Mouse (Mus musculus): ENCODE measurements around the gene Mpdu1. TPM values are rescaled to one million over a fixed set of nuclear protein-coding genes. Genes with fewer than 3 reads are reported as not detected.

Mpdu1 gene
- not detected in 2 replicates for polyA plus RNA-seq (2012; ENCODE audit: insufficient read depth, insufficient read length, low replicate concordance, missing spikeins)

DNA sequence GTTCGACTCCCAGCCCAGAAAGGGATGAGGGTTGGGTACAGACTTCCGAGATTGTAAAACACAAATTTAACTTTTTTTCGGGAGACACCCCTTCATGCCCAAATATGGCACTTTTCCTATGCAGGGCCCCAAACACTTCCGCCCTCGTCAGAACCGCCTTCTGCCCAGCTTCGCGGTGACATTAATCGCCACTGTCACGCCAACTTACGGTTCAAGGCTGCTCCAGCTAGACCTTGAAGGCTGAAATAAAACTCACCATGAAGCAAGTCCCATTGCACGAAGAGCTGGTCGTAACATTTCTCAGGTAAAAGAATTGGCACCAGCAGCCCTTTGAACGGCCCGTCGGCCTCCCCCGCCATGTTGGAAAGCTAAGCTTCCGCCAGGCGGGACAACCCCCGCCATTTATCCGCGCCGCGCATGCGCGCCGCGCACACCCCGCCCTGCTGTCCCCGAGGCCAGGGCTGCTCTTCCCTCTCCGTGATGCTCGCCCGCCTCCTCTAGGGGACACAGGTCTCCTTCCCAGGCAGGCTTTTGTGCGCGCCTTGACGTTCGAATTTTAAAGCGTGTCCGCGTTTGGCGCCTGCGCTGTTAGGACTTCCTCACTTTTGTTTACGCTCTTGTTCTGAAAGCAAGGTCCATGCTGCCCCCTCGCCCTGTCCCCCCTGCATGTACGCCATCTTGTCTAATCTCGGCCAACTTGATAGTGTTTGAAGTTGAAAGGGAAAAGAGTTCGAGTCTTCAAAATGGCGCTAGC, at the start of gene Mpdu1:
Gene Mpdu1, minus strand, starts transcription at position 430 of the 754 bp plus-strand sequence.
- TF ChIP-seq POLR2A (IDR thresholded peaks at IDR 0.05; ENCODE audit: insufficient read depth, low read depth, low read length), result peak; percentile 85
- TF ChIP-seq CTCF (IDR thresholded peaks at IDR 0.05; ENCODE audit: insufficient read depth, low read depth, low read length), result no peak
- under 1% methylated on average over 48 of the region's 48 CpGs for WGBS
- peak within 1 kb of the TSS; percentile 96 for H3K27ac ChIP-seq (ENCODE audit: insufficient read depth, low read depth, low read length)
- peak within 1 kb of the TSS; percentile 69 for H3K4me3 ChIP-seq (ENCODE audit: insufficient read depth, low read depth, low read length)
- peaks cover 4% of the 10 kb centered on the region for H3K4me1 ChIP-seq (ENCODE audit: control insufficient read depth, insufficient read depth, low read length)

DNA sequence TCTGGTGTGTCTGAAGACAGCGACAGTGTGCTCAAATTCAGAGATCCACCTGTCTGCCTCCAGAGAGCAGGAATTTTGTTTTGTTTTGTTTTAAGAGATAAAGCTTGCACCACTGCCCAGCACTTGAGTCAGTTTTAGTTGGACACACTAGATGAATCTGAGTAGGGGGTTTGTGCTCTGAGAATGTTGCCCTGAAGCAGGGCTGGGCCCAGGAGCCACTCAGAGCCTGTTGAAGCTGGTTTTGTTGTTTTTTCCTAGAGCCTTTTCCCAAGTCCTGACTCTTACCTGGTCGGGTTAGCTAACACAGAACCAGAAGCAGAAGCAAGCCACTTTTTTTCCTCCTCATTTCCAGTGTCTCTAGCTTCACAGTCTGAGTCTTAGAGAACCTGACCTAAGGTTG, 48.6 kb upstream of the Mpdu1 start:
- Histone ChIP-seq H3K4me1 (ENCODE audit: control insufficient read depth, insufficient read depth, low read length) (peaks cover 6% of the 10 kb centered on the region), H3K4me3 (ENCODE audit: insufficient read depth, low read depth, low read length) (no peak overlapping the region), H3K27ac (ENCODE audit: insufficient read depth, low read depth, low read length) (no peak overlapping the region)
- 91% methylated on average over 2 of the region's 2 CpGs for WGBS
- no peak for TF ChIP-seq CTCF (IDR thresholded peaks at IDR 0.05; ENCODE audit: insufficient read depth, low read depth, low read length)
- TF ChIP-seq POLR2A (IDR thresholded peaks at IDR 0.05; ENCODE audit: insufficient read depth, low read depth, low read length), result no peak

DNA sequence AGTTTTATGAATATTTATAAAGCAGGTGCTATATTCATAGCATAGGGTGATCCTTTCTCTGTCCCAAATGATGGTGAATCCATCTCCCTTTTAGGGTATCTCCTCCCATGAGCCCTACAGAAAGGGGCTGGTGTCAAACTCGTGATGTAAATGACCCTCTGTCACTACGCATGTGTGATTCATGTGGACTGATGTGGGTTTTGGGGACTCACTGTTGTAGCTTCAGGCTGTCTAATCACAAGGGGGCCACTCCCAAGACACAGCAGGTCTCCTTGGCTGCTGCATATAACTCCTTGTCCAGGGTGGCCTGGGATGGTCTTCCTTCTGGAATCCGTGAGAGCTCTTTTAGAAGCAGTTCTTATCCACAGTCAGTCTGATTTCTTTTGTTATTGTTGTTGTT, 48.0 kb upstream of the Mpdu1 start:
- no peak overlapping the region for H3K4me3 ChIP-seq (ENCODE audit: insufficient read depth, low read depth, low read length)
- peaks cover 6% of the 10 kb centered on the region for H3K4me1 ChIP-seq (ENCODE audit: control insufficient read depth, insufficient read depth, low read length)
- no peak overlapping the region for H3K27ac ChIP-seq (ENCODE audit: insufficient read depth, low read depth, low read length)
- 85% methylated on average over 3 of the region's 3 CpGs for WGBS
- TF ChIP-seq CTCF (IDR thresholded peaks at IDR 0.05; ENCODE audit: insufficient read depth, low read depth, low read length) (no peak), POLR2A (IDR thresholded peaks at IDR 0.05; ENCODE audit: insufficient read depth, low read depth, low read length) (no peak)

DNA sequence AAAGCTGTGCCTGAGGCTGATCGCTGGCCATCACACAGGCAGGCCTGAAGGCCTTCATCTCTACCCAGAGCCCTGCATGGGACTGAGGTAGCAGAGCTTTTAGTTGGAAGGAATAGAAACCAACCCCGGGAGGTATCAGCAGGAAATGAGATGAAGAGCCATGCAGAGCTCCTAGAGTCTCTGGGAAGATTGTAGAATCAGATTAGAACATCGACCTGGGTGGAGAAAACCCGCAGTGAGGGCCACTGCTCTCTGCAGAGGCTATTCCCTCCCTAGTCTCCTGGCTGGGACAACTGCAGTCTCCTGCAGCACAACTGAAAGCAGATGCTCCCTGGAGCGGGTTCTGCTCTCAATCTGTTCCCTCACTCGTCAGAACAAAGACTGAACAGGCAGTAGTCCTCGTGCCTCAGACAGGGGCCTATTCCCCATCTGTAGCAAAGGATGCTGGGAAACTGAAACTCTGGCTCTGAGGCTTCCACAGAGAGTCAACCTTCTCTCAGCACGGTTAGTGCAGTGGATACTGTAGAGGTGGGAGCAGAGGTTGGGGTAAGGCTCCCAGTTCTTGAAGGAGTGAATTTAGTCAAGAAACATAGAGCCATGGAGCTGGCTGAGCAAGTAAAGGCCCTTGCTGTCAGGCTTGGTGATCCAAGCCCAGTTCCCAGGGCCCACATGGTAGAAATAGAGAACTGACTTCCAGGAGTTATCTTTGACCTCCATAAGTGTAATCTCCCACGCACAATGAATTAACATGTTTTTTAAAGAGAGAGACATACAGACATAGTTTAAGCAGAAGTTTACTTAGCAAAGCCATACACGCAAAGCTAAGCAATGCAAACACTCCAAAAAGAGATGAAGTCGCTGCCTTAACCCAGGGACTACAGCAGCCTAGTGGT, 47.4 kb upstream of the Mpdu1 start:
- H3K4me1 ChIP-seq (ENCODE audit: control insufficient read depth, insufficient read depth, low read length), result peaks cover 6% of the 10 kb centered on the region
- H3K27ac ChIP-seq (ENCODE audit: insufficient read depth, low read depth, low read length), result no peak overlapping the region
- no peak overlapping the region for H3K4me3 ChIP-seq (ENCODE audit: insufficient read depth, low read depth, low read length)
- WGBS, result 70% methylated on average over 11 of the region's 11 CpGs
- TF ChIP-seq CTCF (IDR thresholded peaks at IDR 0.05; ENCODE audit: insufficient read depth, low read depth, low read length), result no peak
- TF ChIP-seq POLR2A (IDR thresholded peaks at IDR 0.05; ENCODE audit: insufficient read depth, low read depth, low read length), result no peak

DNA sequence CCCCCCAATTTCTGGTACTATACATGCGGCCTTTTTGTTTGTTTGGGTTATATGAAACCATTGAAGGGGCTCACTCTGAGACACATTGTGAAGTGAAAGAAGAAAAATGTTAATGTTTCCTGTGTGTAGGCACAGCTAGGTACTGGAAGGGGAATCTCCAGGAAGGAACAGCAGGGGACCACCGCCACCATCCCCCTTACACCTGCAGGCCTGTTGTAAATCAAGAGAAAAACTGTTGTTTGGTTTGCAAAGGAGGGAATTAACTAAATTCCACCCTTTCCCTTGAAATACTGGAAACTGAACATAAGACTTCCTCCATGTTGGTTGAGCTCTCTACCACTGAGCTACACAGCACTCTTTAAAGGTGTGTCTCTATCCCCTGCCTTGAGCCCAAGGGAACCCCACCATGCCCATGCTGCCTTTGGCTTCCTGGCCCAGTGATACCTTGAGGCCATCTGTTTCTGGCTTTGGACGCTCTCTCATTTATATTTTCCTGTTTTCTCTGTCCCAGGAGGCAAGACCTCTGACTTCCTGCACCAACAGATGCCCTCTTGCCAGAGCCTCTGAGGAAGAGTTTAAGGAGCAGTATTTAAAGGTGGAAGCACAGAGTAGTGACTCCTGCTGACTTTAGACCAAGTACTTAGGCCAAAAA, 46.3 kb upstream of the Mpdu1 start:
- H3K4me1 ChIP-seq (ENCODE audit: control insufficient read depth, insufficient read depth, low read length), result peaks cover 6% of the 10 kb centered on the region
- 97% methylated on average over 3 of the region's 3 CpGs for WGBS
- H3K4me3 ChIP-seq (ENCODE audit: insufficient read depth, low read depth, low read length), result no peak overlapping the region
- no peak overlapping the region for H3K27ac ChIP-seq (ENCODE audit: insufficient read depth, low read depth, low read length)
- TF ChIP-seq POLR2A (IDR thresholded peaks at IDR 0.05; ENCODE audit: insufficient read depth, low read depth, low read length), result no peak
- TF ChIP-seq CTCF (IDR thresholded peaks at IDR 0.05; ENCODE audit: insufficient read depth, low read depth, low read length), result no peak

DNA sequence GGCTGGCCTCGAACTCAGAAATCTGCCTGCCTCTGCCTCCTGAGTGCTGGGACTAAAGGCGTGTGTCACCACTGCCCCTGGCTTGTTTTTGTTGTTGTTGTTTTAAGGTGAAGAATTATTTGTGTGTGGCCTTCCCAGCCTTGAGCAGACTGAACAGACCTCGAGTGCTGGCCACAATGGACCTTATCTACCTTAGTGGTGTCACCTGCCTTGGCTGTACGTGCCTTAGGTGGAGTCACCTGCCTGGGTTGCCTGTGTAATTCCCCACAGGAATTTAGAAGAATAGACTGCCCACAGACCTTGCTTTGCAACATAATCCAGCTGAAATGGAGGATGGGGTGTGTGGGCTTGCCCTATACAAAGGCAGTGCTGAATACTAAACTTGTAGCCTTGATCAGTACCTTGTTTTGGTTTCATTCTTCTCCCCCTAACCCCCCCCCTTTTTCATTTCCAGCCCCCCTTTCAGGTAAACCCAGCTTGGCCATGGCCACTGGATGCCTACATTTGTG, 45.5 kb upstream of the Mpdu1 start:
- no peak overlapping the region for H3K27ac ChIP-seq (ENCODE audit: insufficient read depth, low read depth, low read length)
- 93% methylated on average over 4 of the region's 4 CpGs for WGBS

DNA sequence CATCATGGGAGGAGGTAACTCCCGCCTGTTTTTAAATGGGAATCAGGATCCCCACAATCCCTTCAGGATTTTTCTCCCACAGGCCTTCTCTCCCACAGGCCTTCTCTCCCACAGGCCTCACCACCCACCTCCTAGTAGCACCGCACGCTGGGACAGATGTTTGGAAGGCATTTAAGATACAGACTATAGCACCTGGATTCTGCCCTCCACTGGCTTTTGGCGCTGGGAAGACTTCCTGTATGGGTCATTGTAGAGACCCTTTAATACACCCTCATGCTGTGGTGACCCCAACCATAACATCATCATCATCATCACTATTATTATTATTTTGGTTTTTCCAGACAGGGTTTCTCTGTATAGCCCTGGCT, 45.0 kb upstream of the Mpdu1 start:
- TF ChIP-seq CTCF (IDR thresholded peaks at IDR 0.05; ENCODE audit: insufficient read depth, low read depth, low read length) (no peak), POLR2A (IDR thresholded peaks at IDR 0.05; ENCODE audit: insufficient read depth, low read depth, low read length) (no peak)
- Histone ChIP-seq H3K27ac (ENCODE audit: insufficient read depth, low read depth, low read length) (no peak overlapping the region), H3K4me3 (ENCODE audit: insufficient read depth, low read depth, low read length) (no peak overlapping the region), H3K4me1 (ENCODE audit: control insufficient read depth, insufficient read depth, low read length) (peaks cover 6% of the 10 kb centered on the region)
- 88% methylated on average over 4 of the region's 4 CpGs for WGBS

More for the DNA sequence above, 45.5 kb upstream of the Mpdu1 start:
- TF ChIP-seq CTCF (IDR thresholded peaks at IDR 0.05; ENCODE audit: insufficient read depth, low read depth, low read length), result no peak
- no peak for TF ChIP-seq POLR2A (IDR thresholded peaks at IDR 0.05; ENCODE audit: insufficient read depth, low read depth, low read length)
- H3K4me3 ChIP-seq (ENCODE audit: insufficient read depth, low read depth, low read length), result no peak overlapping the region
- peaks cover 6% of the 10 kb centered on the region for H3K4me1 ChIP-seq (ENCODE audit: control insufficient read depth, insufficient read depth, low read length)

DNA sequence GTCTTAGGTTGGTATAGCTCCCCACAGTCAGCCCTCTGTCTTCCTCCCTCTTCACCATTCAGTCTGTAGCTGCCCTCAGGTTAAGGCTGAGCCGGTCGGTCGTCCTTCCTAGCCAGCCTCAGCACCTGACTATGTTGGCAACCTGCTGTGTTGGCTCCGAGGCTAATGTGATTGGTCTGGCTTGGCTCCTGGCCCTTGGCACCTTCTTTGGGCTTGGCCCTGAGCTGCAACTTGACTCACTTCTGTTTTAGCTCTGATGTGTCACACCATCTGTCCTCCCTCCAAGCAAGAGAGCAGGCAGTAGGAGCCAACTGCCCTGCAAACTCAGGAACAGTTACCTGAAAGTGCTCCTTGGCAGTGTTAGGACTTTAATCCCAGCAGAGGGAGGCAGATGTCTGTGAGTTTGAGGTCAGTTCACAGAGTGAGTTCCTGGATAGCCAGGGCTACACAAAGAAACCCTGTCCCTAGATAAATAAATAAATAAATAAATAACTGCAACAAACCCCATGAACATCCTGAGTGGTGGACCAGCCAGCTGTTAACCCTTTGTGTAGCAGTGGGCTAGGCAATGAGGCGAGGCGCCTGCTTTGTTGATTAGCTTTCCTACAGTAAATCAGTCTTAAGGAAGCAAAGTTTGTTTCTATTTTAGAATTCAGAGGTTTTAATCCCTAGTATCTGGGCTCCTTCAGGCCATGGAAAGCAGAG, 44.5 kb upstream of the Mpdu1 start:
- TF ChIP-seq POLR2A (IDR thresholded peaks at IDR 0.05; ENCODE audit: insufficient read depth, low read depth, low read length), result no peak
- TF ChIP-seq CTCF (IDR thresholded peaks at IDR 0.05; ENCODE audit: insufficient read depth, low read depth, low read length), result no peak
- 45% methylated on average over 6 of the region's 6 CpGs for WGBS
- Histone ChIP-seq H3K27ac (ENCODE audit: insufficient read depth, low read depth, low read length) (no peak overlapping the region), H3K4me3 (ENCODE audit: insufficient read depth, low read depth, low read length) (no peak overlapping the region), H3K4me1 (ENCODE audit: control insufficient read depth, insufficient read depth, low read length) (peaks cover 6% of the 10 kb centered on the region)

Data from olfactory bulb, adult 2 months (tissue).